Mouse (Mus musculus) hindbrain, embryonic 16.5 days (tissue): ENCODE measurements around the gene Fam186a. TPM values are rescaled to one million over a fixed set of nuclear protein-coding genes. Genes with fewer than 3 reads are reported as not detected.
"Not testable (repeated sequence)": the region's sequence is repeated elsewhere in the genome, so short reads cannot be mapped to it uniquely, and the experiment has no call there.

Source experiments
- ATAC-seq: fragments of 200-750 bp; cut with Nextera tagmentation; 2 replicates; pipeline ENCODE4 v1.8.0; 2017; ENCODE audit warnings: moderate TSS enrichment, moderate library complexity
- H3K27ac ChIP-seq: fragments of 300-500 bp; sonication (generic); 2 replicates; pipeline ENCODE4 v1.5.1; 2014; ENCODE audit warnings: low read depth, mild to moderate bottlenecking, control low read depth, low read length, moderate library complexity
- H3K27me3 ChIP-seq: fragments of 300-500 bp; sonication (generic); replicated peaks from 2 replicates; pipeline ENCODE4 v1.6.1; 2014; ENCODE audit warnings: low read length; ENCODE audit not compliant: control insufficient read depth, insufficient read depth
- H3K36me3 ChIP-seq: fragments of 300-500 bp; sonication (generic); 2 replicates; pipeline ENCODE4 v1.6.1; 2014; ENCODE audit warnings: mild to moderate bottlenecking, low read length, moderate library complexity, mixed read lengths; ENCODE audit not compliant: control insufficient read depth, insufficient read depth
- H3K4me1 ChIP-seq: fragments of 300-500 bp; sonication (generic); 2 replicates; pipeline ENCODE4 v1.6.1; 2014; ENCODE audit warnings: low read depth, low read length; ENCODE audit not compliant: control insufficient read depth, insufficient read depth
- H3K4me2 ChIP-seq: fragments of 300-500 bp; sonication (generic); 2 replicates; pipeline ENCODE4 v1.6.1; 2014; ENCODE audit warnings: mild to moderate bottlenecking, low read length, control low read depth, moderate library complexity
- H3K4me3 ChIP-seq: fragments of 300-500 bp; sonication (generic); 2 replicates; pipeline ENCODE4 v1.5.1; 2014; ENCODE audit warnings: mild to moderate bottlenecking, low read length, control low read depth, moderate library complexity
- H3K9ac ChIP-seq: fragments of 300-500 bp; sonication (generic); 2 replicates; pipeline ENCODE4 v1.6.1; 2014; ENCODE audit warnings: low read depth, mild to moderate bottlenecking, control low read depth, low read length, moderate library complexity
- H3K9me3 ChIP-seq: fragments of 300-500 bp; sonication (generic); 2 replicates; pipeline ENCODE4 v1.6.1; 2014; ENCODE audit warnings: mild to moderate bottlenecking, low read length, moderate library complexity; ENCODE audit not compliant: control insufficient read depth
- WGBS: fragments of 180-500 bp; shearing (Covaris S2); extraction: QIAGEN DNeasy Blood & Tissue Kit; methylation state at CpG from one replicate; pipeline ENCODE4 v1.1.7; 2014; 5-methylcytosine and 5-hydroxymethylcytosine counted together
- polyA plus RNA-seq: library from polyadenylated mRNA; unstranded; fragments of >200 nt; fragmentation: Nextera tagmentation; extraction: Ambion mirVana; gene quantifications from 2 replicates; pipeline ENCODE4 v1.2.1, GENCODE M21; 2015

Gene Fam186a
- polyA plus RNA-seq, 1 experiment from 2014 or later: not detected

GRCm38 (mm10) chr15:99890412-99891236, 76.2 kb downstream of the Fam186a start:
- ATAC-seq: no peak
- H3K27ac ChIP-seq: no peak overlapping the region
- H3K36me3 ChIP-seq: no peaks in the 10 kb centered on the region
- no peak overlapping the region for H3K9ac ChIP-seq
- no peak overlapping the region for H3K4me2 ChIP-seq
- H3K4me3 ChIP-seq: no peak overlapping the region
- H3K4me1 ChIP-seq: no peaks in the 10 kb centered on the region
- 58% methylated on average over 19 of the region's 19 CpGs for WGBS
- no peaks in the 10 kb centered on the region for H3K9me3 ChIP-seq
- no peaks in the 10 kb centered on the region for H3K27me3 ChIP-seq

GRCm38 (mm10) chr15:99889275-99889874, 77.5 kb downstream of the Fam186a start:
- no peak for ATAC-seq
- Histone ChIP-seq H3K9me3 (no peaks in the 10 kb centered on the region), H3K4me1 (no peaks in the 10 kb centered on the region), H3K4me2 (no peak overlapping the region), H3K9ac (no peak overlapping the region), H3K27me3 (no peaks in the 10 kb centered on the region), H3K27ac (no peak overlapping the region), H3K4me3 (no peak overlapping the region), H3K36me3 (no peaks in the 10 kb centered on the region)
- WGBS: 40% methylated on average over 8 of the region's 8 CpGs

GRCm38 (mm10) chr15:99887130-99887529, 79.7 kb downstream of the Fam186a start:
- not testable (repeated sequence) for H3K27me3 ChIP-seq, H3K4me1 ChIP-seq, ATAC-seq, H3K4me3 ChIP-seq, H3K27ac ChIP-seq, H3K4me2 ChIP-seq, H3K9ac ChIP-seq, H3K36me3 ChIP-seq, H3K9me3 ChIP-seq
- 96% methylated on average over 2 of the region's 2 CpGs for WGBS

- WGBS: 88% methylated on average over 12 of the region's 12 CpGs
- H3K36me3 ChIP-seq: no peaks in the 10 kb centered on the region
- ATAC-seq: no peak
- no peaks in the 10 kb centered on the region for H3K4me1 ChIP-seq
- H3K4me3 ChIP-seq: no peak overlapping the region
- H3K9me3 ChIP-seq: no peaks in the 10 kb centered on the region
- H3K27me3 ChIP-seq: no peaks in the 10 kb centered on the region
- H3K4me2 ChIP-seq: no peak overlapping the region
- no peak overlapping the region for H3K27ac ChIP-seq
- no peak overlapping the region for H3K9ac ChIP-seq
These were observed 82.8 kb downstream of the Fam186a start for GRCm38 (mm10) chr15:99884038-99884437.

- 80% methylated on average over 5 of the region's 5 CpGs for WGBS
- no peaks in the 10 kb centered on the region for H3K36me3 ChIP-seq
These were observed 88.3 kb downstream of the Fam186a start for GRCm38 (mm10) chr15:99878541-99878940.

GRCm38 (mm10) chr15:99875334-99875869, 91.5 kb downstream of the Fam186a start, which contains the start of gene Lima1:
Gene Lima1 (minus strand): TSS chr15:99875456.
- Histone ChIP-seq H3K27me3 (no peaks in the 10 kb centered on the region), H3K27ac (peak within 1 kb of the TSS; percentile 63), H3K36me3 (no peaks in the 10 kb centered on the region), H3K4me1 (peaks cover 5% of the 10 kb centered on the region), H3K9ac (peak within 1 kb of the TSS; percentile 80), H3K4me3 (peak within 1 kb of the TSS; percentile 87), H3K4me2 (peak within 1 kb of the TSS; percentile 93), H3K9me3 (no peaks in the 10 kb centered on the region)
- peak; percentile 96 for ATAC-seq
- under 1% methylated on average over 36 of the region's 38 CpGs for WGBS

More at GRCm38 (mm10) chr15:99878541-99878940, 88.3 kb downstream of the Fam186a start:
- Histone ChIP-seq H3K4me1 (peaks cover 5% of the 10 kb centered on the region), H3K4me3 (no peak overlapping the region), H3K9ac (no peak overlapping the region), H3K9me3 (no peaks in the 10 kb centered on the region), H3K27me3 (no peaks in the 10 kb centered on the region), H3K4me2 (no peak overlapping the region), H3K27ac (no peak overlapping the region)
- ATAC-seq: no peak

GRCm38 (mm10) chr15:99874612-99875333, 92.1 kb downstream of the Fam186a start:
- Histone ChIP-seq H3K4me1 (peaks cover 5% of the 10 kb centered on the region), H3K9ac (peak overlapping the region; percentile 80), H3K9me3 (no peaks in the 10 kb centered on the region), H3K4me3 (peak overlapping the region; percentile 87), H3K27me3 (no peaks in the 10 kb centered on the region), H3K36me3 (no peaks in the 10 kb centered on the region), H3K27ac (peak overlapping the region; percentile 63), H3K4me2 (peak overlapping the region; percentile 93)
- WGBS: 4% methylated on average over 30 of the region's 30 CpGs
- ATAC-seq: no peak; the same call in 1 of the 2 replicates

- no peak for ATAC-seq
- Histone ChIP-seq H3K36me3 (no peaks in the 10 kb centered on the region), H3K9me3 (no peaks in the 10 kb centered on the region), H3K4me3 (no peak overlapping the region), H3K9ac (no peak overlapping the region), H3K4me1 (peaks cover 5% of the 10 kb centered on the region), H3K27me3 (no peaks in the 10 kb centered on the region), H3K4me2 (no peak overlapping the region), H3K27ac (no peak overlapping the region)
- 75% methylated on average over 3 of the region's 3 CpGs for WGBS
These were observed 94.3 kb downstream of the Fam186a start for GRCm38 (mm10) chr15:99872543-99872942.
